ENCODE assay signal across 24 mouse cellular contexts in genomic region chr9:42260481-42260880, GRCm38 (mm10).
"Had no signal": no experiment of that assay in that cellular context is flagged by ENCODE, and none has a peak within 500 bp of the region (broad histone marks: within the 10 kb centered on the region; RNA-seq: fewer than 3 reads in every experiment).

No protein-coding gene starts in this region.

- H3K27me3 ChIP-seq: heart, embryonic 13.5 days; heart, embryonic 15.5 days; hindbrain, embryonic 13.5 days; hindbrain, embryonic 15.5 days; kidney, embryonic 15.5 days; limb, embryonic 13.5 days; limb, embryonic 15.5 days; liver, embryonic 13.5 days had no signal

- ATAC-seq: hindbrain, postnatal 0 days had no signal

- H3K4me3 ChIP-seq: heart, adult 2 months; heart, embryonic 13.5 days; heart, embryonic 15.5 days; hindbrain, embryonic 13.5 days; hindbrain, embryonic 15.5 days; kidney, embryonic 15.5 days; limb, embryonic 13.5 days; limb, embryonic 15.5 days; liver, embryonic 13.5 days had no signal

- H3K27ac ChIP-seq: heart, adult 2 months; heart, embryonic 13.5 days; heart, embryonic 15.5 days; hindbrain, embryonic 13.5 days; hindbrain, embryonic 15.5 days; hindbrain, postnatal 0 days; kidney, embryonic 15.5 days; kidney, postnatal 0 days; limb, embryonic 13.5 days; limb, embryonic 15.5 days; liver, embryonic 13.5 days had no signal

- H3K9ac ChIP-seq: heart, embryonic 13.5 days; heart, embryonic 15.5 days; hindbrain, embryonic 13.5 days; hindbrain, embryonic 15.5 days; kidney, embryonic 15.5 days; limb, embryonic 13.5 days; limb, embryonic 15.5 days; liver, embryonic 13.5 days had no signal

- H3K9me3 ChIP-seq: heart, embryonic 13.5 days; heart, embryonic 15.5 days; hindbrain, embryonic 13.5 days; hindbrain, embryonic 15.5 days; kidney, embryonic 15.5 days; limb, embryonic 13.5 days; limb, embryonic 15.5 days; liver, embryonic 13.5 days had no signal

- H3K4me2 ChIP-seq: heart, embryonic 11.5 days; heart, embryonic 13.5 days; heart, embryonic 15.5 days; hindbrain, embryonic 13.5 days; hindbrain, embryonic 15.5 days; kidney, embryonic 15.5 days; limb, embryonic 13.5 days; limb, embryonic 15.5 days; liver, embryonic 13.5 days had no signal

- DNase-seq: gastrocnemius, postnatal 14 days; gastrocnemius, postnatal 36 days; heart, adult 2 months; heart, postnatal 14 days; heart, postnatal 36 days; kidney, adult 11 months; kidney, adult 2 months; kidney, adult 9 months; kidney, postnatal 14 days; kidney, postnatal 36 days; layer of hippocampus, adult 9-11 months; layer of hippocampus, postnatal 36 days; left cerebral cortex, postnatal 4 days; liver, embryonic 13.5 days had no signal
